Mouse (Mus musculus) olfactory bulb, adult 2 months (tissue): ENCODE measurements around the gene Mroh8.

Experiments used
- CTCF ChIP-seq: fragments of 200-500 bp; IDR thresholded peaks from 2 replicates; pipeline ENCODE4 v1.5.1; 2012; ENCODE audit warnings: low read depth, mild to moderate bottlenecking, low read length, moderate library complexity; ENCODE audit not compliant: insufficient read depth
- POLR2A ChIP-seq: fragments of 200-500 bp; IDR thresholded peaks from 2 replicates; pipeline ENCODE4 v1.6.1; 2012; ENCODE audit warnings: mild to moderate bottlenecking, low read depth, low read length, moderate library complexity; ENCODE audit not compliant: insufficient read depth

GRCm38 (mm10) chr2:157262506-157262905, 16.8 kb downstream of the Mroh8 start:
- TF ChIP-seq CTCF (no peak), POLR2A (no peak)
